Mouse (Mus musculus): ENCODE measurements around the gene Atp6v0a4. TPM values are rescaled to one million over a fixed set of nuclear protein-coding genes. Genes with fewer than 3 reads are reported as not detected.

The Atp6v0a4 gene
- polyA plus RNA-seq, 1 experiment from 2014 or later = 0.22 TPM

Other genes with a start within 250 kb of the Atp6v0a4 start
- gene Svopl, start 77.6 kb downstream of the Atp6v0a4 start, polyA plus RNA-seq (2015; fragmentation: Nextera tagmentation; extraction: Ambion mirVana) = not detected in 2 replicates
- gene Tmem213, start 15.3 kb downstream of the Atp6v0a4 start, polyA plus RNA-seq (2015; fragmentation: Nextera tagmentation; extraction: Ambion mirVana) = not detected in 2 replicates
- gene D630045J12Rik, start 129.4 kb upstream of the Atp6v0a4 start, polyA plus RNA-seq (2015; fragmentation: Nextera tagmentation; extraction: Ambion mirVana) = 0.21 and 0.22 TPM in 2 replicates
- 1.4 and 1.5 TPM in 2 replicates for gene Zc3hav1l, start 174.7 kb upstream of the Atp6v0a4 start, polyA plus RNA-seq (2015; fragmentation: Nextera tagmentation; extraction: Ambion mirVana)
- 23.4 and 23.6 TPM in 2 replicates for gene Zc3hav1, start 230.0 kb upstream of the Atp6v0a4 start, polyA plus RNA-seq (2015; fragmentation: Nextera tagmentation; extraction: Ambion mirVana)